Mouse (Mus musculus): ENCODE measurements at regions not wholly inside any gene's neighbourhood (a gene's known extent, or its start where the extent isn't known, plus 50 kb on each side); places are given as distances from the start of the nearest gene placed in this dataset.

GRCm38 (mm10) chr3:147976579-147976978 lies 1013.8 kb downstream of the Adgrl2 start:
- no peaks in the 10 kb centered on the region for H3K4me1 ChIP-seq (ENCODE audit: control insufficient read depth, insufficient read depth, low read length)
- no peak overlapping the region for H3K4me2 ChIP-seq (replicated peaks; ENCODE audit: low read depth, low read length, severe bottlenecking)
- TF ChIP-seq POLR2A (IDR thresholded peaks at IDR 0.05; ENCODE audit: borderline replicate concordance, extremely low read depth, insufficient read depth, insufficient read length): no peak
- H3K4me3 ChIP-seq (replicated peaks; ENCODE audit: low read length): no peak overlapping the region
- no peaks in the 10 kb centered on the region for H3K9me3 ChIP-seq (ENCODE audit: control insufficient read depth, low read length)
- H3K36me3 ChIP-seq (ENCODE audit: control insufficient read depth, insufficient read depth, low read length): no peaks in the 10 kb centered on the region
- no peaks in the 10 kb centered on the region for H3K27me3 ChIP-seq (ENCODE audit: control insufficient read depth, insufficient read depth, low read length)
- ATAC-seq (ENCODE audit: low FRiP score, low read depth) (no peak), DNase-seq (ENCODE audit: low spot score) (no peak)
- WGBS: 75% methylated on average over 3 of the region's 3 CpGs
- H3K9ac ChIP-seq (ENCODE audit: low read depth, low read length, severe bottlenecking): no peak overlapping the region
- no peak overlapping the region for H3K27ac ChIP-seq (replicated peaks; ENCODE audit: low read depth, low read length)

- Histone ChIP-seq H3K4me1 (ENCODE audit: control insufficient read depth, insufficient read depth, low read length) (no peaks in the 10 kb centered on the region), H3K4me3 (replicated peaks; ENCODE audit: low read length) (no peak overlapping the region), H3K9me3 (ENCODE audit: control insufficient read depth, low read length) (no peaks in the 10 kb centered on the region), H3K27ac (replicated peaks; ENCODE audit: low read depth, low read length) (no peak overlapping the region), H3K4me2 (replicated peaks; ENCODE audit: low read depth, low read length, severe bottlenecking) (no peak overlapping the region), H3K36me3 (ENCODE audit: control insufficient read depth, insufficient read depth, low read length) (no peaks in the 10 kb centered on the region), H3K27me3 (ENCODE audit: control insufficient read depth, insufficient read depth, low read length) (no peaks in the 10 kb centered on the region), H3K9ac (ENCODE audit: low read depth, low read length, severe bottlenecking) (no peak overlapping the region)
- ATAC-seq (ENCODE audit: low FRiP score, low read depth) (peak; percentile 34; the same call in 1 of the 2 replicates), DNase-seq (ENCODE audit: low spot score) (no peak)
- TF ChIP-seq POLR2A (IDR thresholded peaks at IDR 0.05; ENCODE audit: borderline replicate concordance, extremely low read depth, insufficient read depth, insufficient read length): no peak
- WGBS: 80% methylated on average over 6 of the region's 6 CpGs
These were observed 1014.3 kb downstream of the Adgrl2 start for GRCm38 (mm10) chr3:147976069-147976468.

- Histone ChIP-seq H3K4me3 (replicated peaks; ENCODE audit: low read length) (no peak overlapping the region), H3K4me1 (ENCODE audit: control insufficient read depth, insufficient read depth, low read length) (no peaks in the 10 kb centered on the region), H3K27ac (replicated peaks; ENCODE audit: low read depth, low read length) (no peak overlapping the region), H3K9ac (ENCODE audit: low read depth, low read length, severe bottlenecking) (no peak overlapping the region), H3K9me3 (ENCODE audit: control insufficient read depth, low read length) (no peaks in the 10 kb centered on the region), H3K36me3 (ENCODE audit: control insufficient read depth, insufficient read depth, low read length) (no peaks in the 10 kb centered on the region), H3K4me2 (replicated peaks; ENCODE audit: low read depth, low read length, severe bottlenecking) (no peak overlapping the region), H3K27me3 (ENCODE audit: control insufficient read depth, insufficient read depth, low read length) (no peaks in the 10 kb centered on the region)
- ATAC-seq (ENCODE audit: low FRiP score, low read depth) (no peak), DNase-seq (ENCODE audit: low spot score) (no peak)
- WGBS: 88% methylated on average over 10 of the region's 10 CpGs
- TF ChIP-seq POLR2A (IDR thresholded peaks at IDR 0.05; ENCODE audit: borderline replicate concordance, extremely low read depth, insufficient read depth, insufficient read length): no peak
These were observed 1014.9 kb downstream of the Adgrl2 start for GRCm38 (mm10) chr3:147975500-147975899.

GRCm38 (mm10) chr3:147974515-147974914 lies 1015.8 kb downstream of the Adgrl2 start:
- no peak for TF ChIP-seq POLR2A (IDR thresholded peaks at IDR 0.05; ENCODE audit: borderline replicate concordance, extremely low read depth, insufficient read depth, insufficient read length)
- no peak overlapping the region for H3K9ac ChIP-seq (ENCODE audit: low read depth, low read length, severe bottlenecking)
- DNase-seq (ENCODE audit: low spot score): no peak
- no peak overlapping the region for H3K27ac ChIP-seq (replicated peaks; ENCODE audit: low read depth, low read length)
- H3K9me3 ChIP-seq (ENCODE audit: control insufficient read depth, low read length): no peaks in the 10 kb centered on the region
- H3K36me3 ChIP-seq (ENCODE audit: control insufficient read depth, insufficient read depth, low read length): no peaks in the 10 kb centered on the region
- H3K4me2 ChIP-seq (replicated peaks; ENCODE audit: low read depth, low read length, severe bottlenecking): no peak overlapping the region
- 75% methylated on average over 8 of the region's 8 CpGs for WGBS
- no peaks in the 10 kb centered on the region for H3K4me1 ChIP-seq (ENCODE audit: control insufficient read depth, insufficient read depth, low read length)
- ATAC-seq (ENCODE audit: low FRiP score, low read depth): no peak
- H3K27me3 ChIP-seq (ENCODE audit: control insufficient read depth, insufficient read depth, low read length): no peaks in the 10 kb centered on the region
- H3K4me3 ChIP-seq (replicated peaks; ENCODE audit: low read length): no peak overlapping the region

GRCm38 (mm10) chr3:147968271-147968670 lies 1022.1 kb downstream of the Adgrl2 start:
- WGBS: 83% methylated on average over 11 of the region's 11 CpGs
- no peak for DNase-seq (ENCODE audit: low spot score)
- no peak for ATAC-seq (ENCODE audit: low FRiP score, low read depth)
- no peaks in the 10 kb centered on the region for H3K27me3 ChIP-seq (ENCODE audit: control insufficient read depth, insufficient read depth, low read length)
- no peaks in the 10 kb centered on the region for H3K9me3 ChIP-seq (ENCODE audit: control insufficient read depth, low read length)
- H3K27ac ChIP-seq (replicated peaks; ENCODE audit: low read depth, low read length): no peak overlapping the region
- H3K4me3 ChIP-seq (replicated peaks; ENCODE audit: low read length): no peak overlapping the region
- no peaks in the 10 kb centered on the region for H3K36me3 ChIP-seq (ENCODE audit: control insufficient read depth, insufficient read depth, low read length)
- no peak overlapping the region for H3K4me2 ChIP-seq (replicated peaks; ENCODE audit: low read depth, low read length, severe bottlenecking)
- H3K9ac ChIP-seq (ENCODE audit: low read depth, low read length, severe bottlenecking): no peak overlapping the region
- H3K4me1 ChIP-seq (ENCODE audit: control insufficient read depth, insufficient read depth, low read length): peaks cover 18% of the 10 kb centered on the region
- no peak for TF ChIP-seq POLR2A (IDR thresholded peaks at IDR 0.05; ENCODE audit: borderline replicate concordance, extremely low read depth, insufficient read depth, insufficient read length)

- Histone ChIP-seq H3K4me1 (ENCODE audit: control insufficient read depth, insufficient read depth, low read length) (peaks cover 21% of the 10 kb centered on the region), H3K9ac (ENCODE audit: low read depth, low read length, severe bottlenecking) (no peak overlapping the region), H3K4me2 (replicated peaks; ENCODE audit: low read depth, low read length, severe bottlenecking) (no peak overlapping the region), H3K4me3 (replicated peaks; ENCODE audit: low read length) (no peak overlapping the region), H3K27me3 (ENCODE audit: control insufficient read depth, insufficient read depth, low read length) (no peaks in the 10 kb centered on the region), H3K9me3 (ENCODE audit: control insufficient read depth, low read length) (no peaks in the 10 kb centered on the region), H3K27ac (replicated peaks; ENCODE audit: low read depth, low read length) (no peak overlapping the region), H3K36me3 (ENCODE audit: control insufficient read depth, insufficient read depth, low read length) (no peaks in the 10 kb centered on the region)
- ATAC-seq (ENCODE audit: low FRiP score, low read depth) (no peak), DNase-seq (ENCODE audit: low spot score) (no peak)
- TF ChIP-seq POLR2A (IDR thresholded peaks at IDR 0.05; ENCODE audit: borderline replicate concordance, extremely low read depth, insufficient read depth, insufficient read length): no peak
- 64% methylated on average over 9 of the region's 9 CpGs for WGBS
These were observed 1022.5 kb downstream of the Adgrl2 start for GRCm38 (mm10) chr3:147967866-147968265.
